Mouse (Mus musculus) ES-Bruce4 (cell line): Measurements from ENCODE around the gene Ly6g5c.

Source experiments
- CTCF ChIP-seq: IDR thresholded peaks from one replicate; pipeline ENCODE4 v1.8.1; 2011; ENCODE audit warnings: low read depth, low read length
- POLR2A ChIP-seq: IDR thresholded peaks from one replicate; pipeline ENCODE4 v1.8.1; 2011; ENCODE audit warnings: low read length; ENCODE audit not compliant: insufficient read depth

GRCm38 (mm10) chr17:35133517-35133916 is 25.4 kb downstream of the Ly6g5c start:
- TF ChIP-seq CTCF: no peak
- TF ChIP-seq POLR2A: no peak
